Mouse (Mus musculus) midbrain, embryonic 16.5 days (tissue): ENCODE data around the gene Fer. TPM values are rescaled to one million over a fixed set of nuclear protein-coding genes. Genes with fewer than 3 reads are reported as not detected.
A peak's percentile ranks its signal among the peaks of the same experiment; 100 is the strongest.

ENCODE experiments used
- ATAC-seq: fragments of 200-750 bp; cut with Nextera tagmentation; 2 replicates; pipeline ENCODE4 v1.8.0; 2017; ENCODE audit warnings: moderate TSS enrichment
- H3K27ac ChIP-seq: fragments of 300-500 bp; sonication (generic); 2 replicates; pipeline ENCODE4 v1.5.1; 2014; ENCODE audit warnings: mild to moderate bottlenecking, low read length, mixed read lengths
- H3K27me3 ChIP-seq: fragments of 300-500 bp; sonication (generic); 2 replicates; pipeline ENCODE4 v1.6.1; 2014; ENCODE audit warnings: low read depth, low read length, mixed read lengths; ENCODE audit not compliant: control insufficient read depth, insufficient read depth
- H3K36me3 ChIP-seq: fragments of 300-500 bp; sonication (generic); 2 replicates; pipeline ENCODE4 v1.6.1; 2014; ENCODE audit warnings: mild to moderate bottlenecking, low read length, moderate library complexity, mixed read lengths; ENCODE audit not compliant: control insufficient read depth, insufficient read depth
- H3K4me1 ChIP-seq: fragments of 300-500 bp; sonication (generic); 2 replicates; pipeline ENCODE4 v1.6.1; 2014; ENCODE audit warnings: mild to moderate bottlenecking, low read length, mixed read lengths; ENCODE audit not compliant: control insufficient read depth, insufficient read depth
- H3K4me2 ChIP-seq: fragments of 300-500 bp; sonication (generic); 2 replicates; pipeline ENCODE4 v1.6.1; 2014; ENCODE audit warnings: mild to moderate bottlenecking, low read length, mixed read lengths
- H3K4me3 ChIP-seq: fragments of 300-500 bp; sonication (generic); 2 replicates; pipeline ENCODE4 v1.5.1; 2014; ENCODE audit warnings: low read depth, mild to moderate bottlenecking, low read length, moderate library complexity, mixed read lengths
- H3K9ac ChIP-seq: fragments of 300-500 bp; sonication (generic); 2 replicates; pipeline ENCODE4 v1.6.1; 2014; ENCODE audit warnings: low read depth, low read length, mixed read lengths
- H3K9me3 ChIP-seq: fragments of 300-500 bp; sonication (generic); replicated peaks from 2 replicates; pipeline ENCODE4 v1.6.1; 2014; ENCODE audit warnings: mild to moderate bottlenecking, low read length, mixed read lengths; ENCODE audit not compliant: control insufficient read depth, poor library complexity, severe bottlenecking
- WGBS: fragments of 180-500 bp; shearing (Covaris S2); extraction: QIAGEN DNeasy Blood & Tissue Kit; methylation state at CpG from one replicate; pipeline ENCODE4 v1.1.7; 2014; 5-methylcytosine and 5-hydroxymethylcytosine counted together
- polyA plus RNA-seq: library from polyadenylated mRNA; unstranded; fragments of >200 nt; fragmentation: Nextera tagmentation; extraction: Ambion mirVana; gene quantifications from 2 replicates; pipeline ENCODE4 v1.2.1, GENCODE M21; 2015

Gene Fer
- polyA plus RNA-seq, 1 experiment from 2014 or later = 33.2 TPM

DNA sequence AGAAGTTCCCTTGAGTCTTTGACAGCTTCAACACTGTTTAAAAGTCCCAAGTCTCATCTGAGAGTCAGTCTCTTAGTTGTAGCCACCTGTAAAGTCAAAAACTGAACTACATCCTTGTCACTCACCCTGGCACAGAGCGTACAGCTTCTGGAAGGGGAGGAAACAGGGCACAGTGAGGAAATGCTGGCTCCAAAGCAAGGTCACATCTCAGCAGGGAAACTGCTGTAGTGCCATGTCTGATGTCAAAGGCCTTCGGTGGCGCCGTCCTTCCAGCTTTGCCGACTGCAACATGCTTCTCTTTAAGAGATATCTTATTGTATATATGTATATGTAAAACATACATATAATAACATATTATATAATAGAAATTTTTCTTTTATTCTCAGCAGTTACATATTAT, 188.0 kb downstream of the Fer start:
- ATAC-seq = no peak
- no peaks in the 10 kb centered on the region for H3K36me3 ChIP-seq
- no peaks in the 10 kb centered on the region for H3K9me3 ChIP-seq
- H3K27me3 ChIP-seq = no peaks in the 10 kb centered on the region
- peaks cover 4% of the 10 kb centered on the region for H3K4me1 ChIP-seq
- no peak overlapping the region for H3K4me3 ChIP-seq
- 73% methylated on average over 5 of the region's 5 CpGs for whole genome bisulfite sequencing
- no peak overlapping the region for H3K9ac ChIP-seq
- H3K4me2 ChIP-seq = no peak overlapping the region
- no peak overlapping the region for H3K27ac ChIP-seq

DNA sequence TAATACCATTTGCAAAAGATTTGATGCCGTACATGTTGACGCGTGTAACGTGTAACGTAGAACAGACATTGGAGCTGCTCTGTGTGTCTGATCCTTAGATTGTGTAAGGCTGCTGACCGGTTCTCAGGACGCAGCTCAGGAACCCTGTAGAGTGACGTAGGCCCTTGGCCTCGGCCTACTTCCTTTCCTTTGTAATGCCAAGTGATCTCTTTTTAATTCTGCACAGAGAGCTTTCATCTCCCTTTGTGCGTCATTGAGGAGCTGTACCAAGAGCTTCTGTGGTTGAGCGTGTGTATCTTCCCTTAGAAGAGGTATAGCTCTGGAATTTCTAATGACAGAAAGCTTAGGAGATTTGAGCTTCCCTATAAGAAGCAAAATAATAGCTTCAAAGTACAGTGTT, 190.8 kb downstream of the Fer start:
- Histone ChIP-seq H3K9ac (no peak overlapping the region), H3K4me3 (no peak overlapping the region), H3K27ac (no peak overlapping the region), H3K36me3 (no peaks in the 10 kb centered on the region), H3K9me3 (no peaks in the 10 kb centered on the region), H3K4me2 (no peak overlapping the region), H3K27me3 (no peaks in the 10 kb centered on the region), H3K4me1 (peaks cover 4% of the 10 kb centered on the region)
- no peak for ATAC-seq
- WGBS = 61% methylated on average over 11 of the region's 11 CpGs

DNA sequence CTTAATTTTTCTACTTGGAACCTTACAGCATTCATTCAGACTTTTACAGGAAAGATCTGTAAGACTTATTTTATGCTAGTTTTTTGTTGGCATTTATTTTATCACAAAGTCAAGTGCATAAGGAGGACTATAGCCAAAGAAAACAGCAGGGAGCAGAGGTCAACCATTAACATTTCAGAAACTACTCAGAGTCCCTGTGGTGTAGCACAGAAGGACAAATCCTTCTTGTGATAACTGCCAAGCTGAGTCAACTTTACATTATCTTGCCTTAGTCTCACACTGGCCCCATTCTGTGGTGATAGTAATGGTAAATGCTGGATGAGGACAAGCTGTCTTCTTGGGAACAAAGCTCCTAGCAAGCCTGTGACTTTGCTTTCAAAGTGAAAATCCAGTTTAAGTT, 197.7 kb downstream of the Fer start:
- Histone ChIP-seq H3K4me2 (no peak overlapping the region), H3K27me3 (no peaks in the 10 kb centered on the region), H3K9ac (no peak overlapping the region), H3K36me3 (no peaks in the 10 kb centered on the region), H3K9me3 (no peaks in the 10 kb centered on the region), H3K27ac (no peak overlapping the region), H3K4me1 (no peaks in the 10 kb centered on the region), H3K4me3 (no peak overlapping the region)
- ATAC-seq = no peak

DNA sequence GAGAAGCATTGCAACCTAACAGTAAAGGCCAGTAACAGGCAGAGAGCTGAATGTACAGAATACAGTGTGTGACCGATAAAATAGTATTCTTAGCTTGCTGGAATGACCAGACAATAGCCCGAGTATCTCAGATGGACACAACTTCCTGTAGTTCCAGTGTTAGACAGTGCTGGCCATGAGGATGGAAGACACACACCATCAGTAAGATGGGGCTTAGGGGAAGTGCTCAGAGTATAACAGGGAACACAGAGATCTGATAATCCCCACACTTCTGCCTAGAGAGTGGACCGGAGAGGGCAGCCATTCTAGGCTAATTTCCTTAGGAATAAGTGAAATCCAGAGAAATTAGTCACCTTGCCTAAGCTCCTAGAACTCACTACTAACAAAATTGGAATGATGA, 202.4 kb downstream of the Fer start:
- no peak for ATAC-seq
- no peaks in the 10 kb centered on the region for H3K9me3 ChIP-seq
- H3K27me3 ChIP-seq = no peaks in the 10 kb centered on the region
- no peaks in the 10 kb centered on the region for H3K36me3 ChIP-seq
- H3K4me1 ChIP-seq = peaks cover 3% of the 10 kb centered on the region
- H3K4me2 ChIP-seq = no peak overlapping the region
- H3K9ac ChIP-seq = no peak overlapping the region
- WGBS = 92% methylated on average over 3 of the region's 3 CpGs
- no peak overlapping the region for H3K27ac ChIP-seq
- no peak overlapping the region for H3K4me3 ChIP-seq

DNA sequence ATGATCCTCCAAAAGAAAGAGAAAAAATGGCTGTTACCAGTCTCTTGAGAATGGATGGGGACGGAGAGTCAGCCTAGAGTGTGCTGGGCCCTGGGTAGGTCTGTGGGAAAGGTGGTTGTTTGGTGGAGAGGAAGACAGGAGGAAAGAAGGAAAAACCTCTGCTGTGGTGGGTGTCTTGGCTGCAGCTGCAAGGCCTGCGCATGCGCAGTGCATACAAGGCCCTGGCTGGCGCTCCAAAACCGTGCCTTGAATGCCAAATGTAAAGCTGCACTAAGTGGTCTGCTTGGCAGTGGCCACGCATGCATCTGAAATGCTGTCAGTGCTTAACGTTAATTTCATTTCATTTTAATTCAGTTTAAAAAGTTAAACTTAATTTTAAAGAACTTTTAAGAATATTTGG, 214.5 kb downstream of the Fer start:
- 80% methylated on average over 7 of the region's 7 CpGs for WGBS
- Histone ChIP-seq H3K27me3 (no peaks in the 10 kb centered on the region), H3K27ac (no peak overlapping the region), H3K9ac (no peak overlapping the region), H3K4me1 (no peaks in the 10 kb centered on the region), H3K4me2 (no peak overlapping the region), H3K36me3 (no peaks in the 10 kb centered on the region), H3K4me3 (no peak overlapping the region), H3K9me3 (no peaks in the 10 kb centered on the region)
- ATAC-seq = peak; percentile 60

DNA sequence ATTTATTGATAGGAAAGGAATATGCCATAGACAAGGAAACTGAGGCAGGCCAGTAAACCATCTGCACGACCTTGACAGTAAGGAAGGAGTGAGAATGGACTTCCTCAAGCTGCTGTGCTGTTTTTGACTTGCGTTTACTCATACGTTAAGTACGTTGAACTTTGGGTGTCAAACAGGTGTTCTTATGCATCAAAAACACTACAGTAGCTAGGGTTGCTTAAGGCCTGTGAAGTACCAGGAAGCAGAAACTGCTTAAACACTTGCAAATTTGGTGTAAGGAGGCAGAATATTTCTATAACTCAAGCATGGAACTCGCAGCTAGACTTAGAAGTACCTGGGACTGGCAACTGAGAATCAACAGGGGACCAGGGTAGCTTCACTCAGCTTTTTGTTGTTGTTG, 221.9 kb downstream of the Fer start:
- Histone ChIP-seq H3K4me3 (no peak overlapping the region), H3K9ac (no peak overlapping the region), H3K4me1 (no peaks in the 10 kb centered on the region), H3K27me3 (no peaks in the 10 kb centered on the region), H3K9me3 (no peaks in the 10 kb centered on the region), H3K36me3 (no peaks in the 10 kb centered on the region), H3K27ac (no peak overlapping the region), H3K4me2 (no peak overlapping the region)
- no peak for ATAC-seq
- 90% methylated on average over 5 of the region's 5 CpGs for WGBS

DNA sequence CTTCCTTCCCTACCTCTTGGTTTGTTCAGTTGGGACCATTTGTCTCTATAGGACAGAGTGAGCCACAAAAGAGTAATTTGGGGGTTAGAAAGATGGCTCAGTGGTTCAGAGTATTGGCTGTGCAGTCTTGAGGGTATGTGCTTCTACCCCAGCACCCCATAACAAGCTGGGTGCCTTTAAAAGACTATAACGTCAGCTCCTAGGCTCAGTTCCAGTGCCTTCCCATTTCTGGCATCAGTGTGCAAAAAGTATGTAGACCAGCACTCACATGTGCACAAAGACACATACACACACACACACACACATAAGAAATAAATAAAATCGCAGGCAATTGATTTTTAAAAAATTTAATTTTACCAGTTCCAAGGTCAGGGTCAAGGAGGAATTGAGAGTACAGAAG, 222.6 kb downstream of the Fer start:
- Histone ChIP-seq H3K9ac (no peak overlapping the region), H3K36me3 (no peaks in the 10 kb centered on the region), H3K27ac (no peak overlapping the region), H3K4me1 (no peaks in the 10 kb centered on the region), H3K9me3 (no peaks in the 10 kb centered on the region), H3K4me3 (no peak overlapping the region), H3K27me3 (no peaks in the 10 kb centered on the region), H3K4me2 (no peak overlapping the region)
- no peak for ATAC-seq
- WGBS = 91% methylated on average over 2 of the region's 2 CpGs

DNA sequence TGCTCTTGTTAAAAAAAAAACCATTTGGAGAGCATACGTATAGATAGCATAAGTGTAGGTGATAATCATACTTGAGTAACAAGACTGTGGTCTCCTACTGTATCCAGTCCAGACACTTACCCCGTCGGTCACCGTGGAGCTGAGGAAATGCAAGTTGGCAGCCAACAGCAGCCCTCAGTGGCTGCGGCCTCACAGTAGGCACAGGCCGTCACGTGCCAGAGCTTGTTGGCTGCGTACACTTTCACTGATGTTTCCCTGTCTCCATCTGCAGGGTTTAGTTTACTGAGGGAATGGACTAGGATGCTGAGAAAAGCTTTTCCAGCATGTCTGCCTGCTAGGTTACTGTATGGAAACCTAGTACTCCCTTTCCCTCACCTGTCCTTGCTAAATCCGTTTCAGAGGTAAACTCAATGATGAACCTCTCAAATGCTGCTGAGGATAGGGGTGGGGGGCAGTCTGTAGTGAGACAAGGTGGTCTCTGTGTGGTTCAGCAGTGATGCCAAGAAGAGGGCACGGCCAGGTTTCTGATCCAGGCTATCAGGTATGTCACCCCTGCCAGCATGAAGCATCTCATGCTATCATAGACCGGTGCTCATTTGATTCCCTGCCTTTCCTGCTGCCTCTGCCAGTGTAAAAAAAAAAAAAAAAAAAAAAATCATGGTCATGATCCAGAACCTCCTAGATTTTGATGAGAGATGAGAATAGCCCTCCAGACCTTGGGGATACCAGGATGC, 224.2 kb downstream of the Fer start:
- Histone ChIP-seq H3K4me3 (no peak overlapping the region), H3K4me2 (no peak overlapping the region), H3K36me3 (no peaks in the 10 kb centered on the region), H3K9ac (no peak overlapping the region), H3K4me1 (no peaks in the 10 kb centered on the region; the same call in 1 of the 2 replicates), H3K9me3 (no peaks in the 10 kb centered on the region), H3K27ac (no peak overlapping the region), H3K27me3 (no peaks in the 10 kb centered on the region)
- ATAC-seq = no peak
- WGBS = 87% methylated on average over 11 of the region's 11 CpGs

DNA sequence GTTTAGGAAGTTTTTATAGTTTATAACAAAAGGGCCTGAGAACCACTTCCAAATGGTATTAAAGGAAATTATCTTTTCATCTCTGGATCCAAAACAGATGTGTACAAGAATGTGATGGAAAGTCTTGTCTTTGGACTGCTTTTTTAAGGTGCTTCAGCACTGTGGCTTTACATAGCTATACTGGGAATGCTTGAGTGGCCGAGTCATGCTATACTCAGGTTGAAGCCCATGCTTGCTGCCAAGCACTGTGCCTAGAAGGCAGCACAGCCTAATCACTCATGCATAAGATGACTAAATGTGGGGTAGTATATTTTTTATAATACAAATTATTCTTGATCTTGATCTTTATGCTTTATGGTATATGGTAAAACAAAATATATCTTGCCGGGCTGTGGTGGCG, 225.0 kb downstream of the Fer start:
- no peaks in the 10 kb centered on the region for H3K9me3 ChIP-seq
- H3K4me3 ChIP-seq = no peak overlapping the region
- H3K4me1 ChIP-seq = no peaks in the 10 kb centered on the region; the same call in 1 of the 2 replicates
- H3K27me3 ChIP-seq = no peaks in the 10 kb centered on the region
- ATAC-seq = no peak
- 89% methylated on average over 3 of the region's 3 CpGs for WGBS
- H3K4me2 ChIP-seq = no peak overlapping the region
- no peaks in the 10 kb centered on the region for H3K36me3 ChIP-seq
- H3K9ac ChIP-seq = no peak overlapping the region
- H3K27ac ChIP-seq = no peak overlapping the region
